Mouse (Mus musculus): ENCODE results near the gene Nodal. TPM values are rescaled to one million over a fixed set of nuclear protein-coding genes. Genes with fewer than 3 reads are reported as not detected.

Gene Nodal
- polyA plus RNA-seq, 1 experiment from 2014 or later, result 0.12 TPM

- 7% methylated on average over 11 of the region's 11 CpGs for WGBS
- H3K27ac ChIP-seq (replicated peaks in 1 of 2; ENCODE audit: control insufficient read depth in 1 of 2, insufficient read depth in 1 of 2, low read depth in 2 of 2, low read length in 2 of 2), result peak overlapping the region; percentile 49 to 91
- no peaks in the 10 kb centered on the region for H3K27me3 ChIP-seq (ENCODE audit: control insufficient read depth, insufficient read depth, low read length)
- ATAC-seq (ENCODE audit: insufficient number of reproducible peaks, insufficient read depth, low FRiP score, low read depth), result no peak
- H3K9me3 ChIP-seq (ENCODE audit: control insufficient read depth, low read length), result no peaks in the 10 kb centered on the region
- peaks cover 56 to 61% of the 10 kb centered on the region in 2 experiments for H3K4me1 ChIP-seq (ENCODE audit: control insufficient read depth in 2 of 2, insufficient read depth in 2 of 2, low read length in 2 of 2)
- H3K4me2 ChIP-seq (ENCODE audit: low read length), result peak overlapping the region; percentile 97
- H3K36me3 ChIP-seq (ENCODE audit: control insufficient read depth, insufficient read depth, low read length), result no peaks in the 10 kb centered on the region
- peak overlapping the region; percentile 79 to 83 for H3K4me3 ChIP-seq (ENCODE audit: control insufficient read depth in 1 of 2, insufficient read depth in 1 of 2, low read depth in 1 of 2, low read length in 2 of 2)
- peak overlapping the region; percentile 93 for H3K9ac ChIP-seq (ENCODE audit: low read length)
These were observed 34.1 kb upstream of the Nodal start for GRCm38 (mm10) chr10:61383715-61384047.

- Histone ChIP-seq H3K9ac (ENCODE audit: low read length) (no peak overlapping the region), H3K4me2 (ENCODE audit: low read length) (no peak overlapping the region), H3K27ac (replicated peaks in 1 of 2; ENCODE audit: control insufficient read depth in 1 of 2, insufficient read depth in 1 of 2, low read depth in 2 of 2, low read length in 2 of 2) (peak overlapping the region in 1 of 2 experiments; percentile 59; a peak in 1 of 4 replicates), H3K4me1 (ENCODE audit: control insufficient read depth in 2 of 2, insufficient read depth in 2 of 2, low read length in 2 of 2) (peaks cover 48 to 49% of the 10 kb centered on the region in 2 experiments), H3K27me3 (ENCODE audit: control insufficient read depth, insufficient read depth, low read length) (no peaks in the 10 kb centered on the region), H3K4me3 (ENCODE audit: control insufficient read depth in 1 of 2, insufficient read depth in 1 of 2, low read depth in 1 of 2, low read length in 2 of 2) (no peak overlapping the region), H3K9me3 (ENCODE audit: control insufficient read depth, low read length) (no peaks in the 10 kb centered on the region), H3K36me3 (ENCODE audit: control insufficient read depth, insufficient read depth, low read length) (no peaks in the 10 kb centered on the region)
- ATAC-seq (ENCODE audit: insufficient number of reproducible peaks, insufficient read depth, low FRiP score, low read depth), result no peak
- WGBS, result 69% methylated on average over 6 of the region's 6 CpGs
These were observed 32.6 kb upstream of the Nodal start for GRCm38 (mm10) chr10:61385174-61385573.

GRCm38 (mm10) chr10:61386284-61386683 lies 31.5 kb upstream of the Nodal start:
- 21% methylated on average over 6 of the region's 6 CpGs for WGBS
- Histone ChIP-seq H3K4me3 (ENCODE audit: control insufficient read depth in 1 of 2, insufficient read depth in 1 of 2, low read depth in 1 of 2, low read length in 2 of 2) (no peak overlapping the region), H3K4me2 (ENCODE audit: low read length) (no peak overlapping the region), H3K36me3 (ENCODE audit: control insufficient read depth, insufficient read depth, low read length) (no peaks in the 10 kb centered on the region), H3K27ac (replicated peaks in 1 of 2; ENCODE audit: control insufficient read depth in 1 of 2, insufficient read depth in 1 of 2, low read depth in 2 of 2, low read length in 2 of 2) (peak overlapping the region; percentile 59 to 69), H3K9ac (ENCODE audit: low read length) (no peak overlapping the region), H3K4me1 (ENCODE audit: control insufficient read depth in 2 of 2, insufficient read depth in 2 of 2, low read length in 2 of 2) (peaks cover 38 to 42% of the 10 kb centered on the region in 2 experiments), H3K27me3 (ENCODE audit: control insufficient read depth, insufficient read depth, low read length) (no peaks in the 10 kb centered on the region), H3K9me3 (ENCODE audit: control insufficient read depth, low read length) (no peaks in the 10 kb centered on the region)
- ATAC-seq (ENCODE audit: insufficient number of reproducible peaks, insufficient read depth, low FRiP score, low read depth), result no peak

DNA sequence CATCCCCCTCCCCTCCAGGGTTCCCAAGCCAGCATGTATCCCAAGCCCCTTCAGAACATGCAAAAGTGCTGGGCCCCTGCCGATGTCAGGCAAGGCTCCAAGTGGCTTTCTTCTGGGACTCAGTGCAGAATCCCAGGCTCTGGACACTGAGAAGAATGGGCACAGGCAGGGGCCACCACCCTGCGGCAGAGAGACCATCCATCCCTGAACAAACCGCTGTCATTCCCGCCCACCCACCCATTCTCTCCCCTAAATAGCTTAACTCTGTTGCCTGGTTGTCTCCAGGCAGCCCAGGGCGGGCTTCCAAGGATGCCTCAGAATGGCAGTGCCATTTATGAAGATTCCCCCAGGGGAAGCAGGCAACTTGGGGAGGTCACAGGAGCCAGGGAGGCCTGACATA lies 28.8 kb upstream of the Nodal start:
- no peak for ATAC-seq (ENCODE audit: insufficient number of reproducible peaks, insufficient read depth, low FRiP score, low read depth)
- Histone ChIP-seq H3K4me2 (ENCODE audit: low read length) (no peak overlapping the region), H3K27me3 (ENCODE audit: control insufficient read depth, insufficient read depth, low read length) (no peaks in the 10 kb centered on the region), H3K9me3 (ENCODE audit: control insufficient read depth, low read length) (no peaks in the 10 kb centered on the region), H3K4me1 (ENCODE audit: control insufficient read depth in 2 of 2, insufficient read depth in 2 of 2, low read length in 2 of 2) (peaks cover 30 to 33% of the 10 kb centered on the region in 2 experiments), H3K4me3 (ENCODE audit: control insufficient read depth in 1 of 2, insufficient read depth in 1 of 2, low read depth in 1 of 2, low read length in 2 of 2) (no peak overlapping the region), H3K27ac (replicated peaks in 1 of 2; ENCODE audit: control insufficient read depth in 1 of 2, insufficient read depth in 1 of 2, low read depth in 2 of 2, low read length in 2 of 2) (no peak overlapping the region), H3K36me3 (ENCODE audit: control insufficient read depth, insufficient read depth, low read length) (no peaks in the 10 kb centered on the region), H3K9ac (ENCODE audit: low read length) (no peak overlapping the region)
- 72% methylated on average over 5 of the region's 5 CpGs for WGBS

DNA sequence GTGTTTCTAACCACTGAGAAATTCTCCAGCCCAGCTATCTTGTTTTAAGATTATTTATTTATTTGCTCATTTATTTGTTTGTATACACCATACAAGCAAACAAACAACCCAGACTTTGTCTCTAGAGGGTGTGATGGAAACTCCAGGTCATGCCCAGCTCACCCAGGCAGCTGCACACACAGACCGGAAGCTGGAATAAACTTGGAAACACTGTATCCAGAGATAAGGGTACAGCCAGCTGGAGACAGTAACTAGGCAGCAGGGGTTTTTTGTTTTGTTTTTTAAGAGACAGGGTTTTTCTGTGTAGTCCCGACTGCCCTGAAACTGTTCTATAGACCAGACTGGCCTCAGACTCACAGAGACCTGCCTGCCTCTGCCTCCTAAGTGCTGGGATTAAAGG lies 27.6 kb upstream of the Nodal start:
- Histone ChIP-seq H3K4me2 (ENCODE audit: low read length) (no peak overlapping the region), H3K9ac (ENCODE audit: low read length) (no peak overlapping the region), H3K27ac (replicated peaks in 1 of 2; ENCODE audit: control insufficient read depth in 1 of 2, insufficient read depth in 1 of 2, low read depth in 2 of 2, low read length in 2 of 2) (no peak overlapping the region; a peak in 1 of 4 replicates), H3K27me3 (ENCODE audit: control insufficient read depth, insufficient read depth, low read length) (no peaks in the 10 kb centered on the region), H3K4me3 (ENCODE audit: control insufficient read depth in 1 of 2, insufficient read depth in 1 of 2, low read depth in 1 of 2, low read length in 2 of 2) (no peak overlapping the region), H3K36me3 (ENCODE audit: control insufficient read depth, insufficient read depth, low read length) (no peaks in the 10 kb centered on the region), H3K9me3 (ENCODE audit: control insufficient read depth, low read length) (no peaks in the 10 kb centered on the region), H3K4me1 (ENCODE audit: control insufficient read depth in 2 of 2, insufficient read depth in 2 of 2, low read length in 2 of 2) (peaks cover 27 to 32% of the 10 kb centered on the region in 2 experiments)
- WGBS, result 10% methylated on average over 2 of the region's 2 CpGs
- ATAC-seq (ENCODE audit: insufficient number of reproducible peaks, insufficient read depth, low FRiP score, low read depth), result no peak

DNA sequence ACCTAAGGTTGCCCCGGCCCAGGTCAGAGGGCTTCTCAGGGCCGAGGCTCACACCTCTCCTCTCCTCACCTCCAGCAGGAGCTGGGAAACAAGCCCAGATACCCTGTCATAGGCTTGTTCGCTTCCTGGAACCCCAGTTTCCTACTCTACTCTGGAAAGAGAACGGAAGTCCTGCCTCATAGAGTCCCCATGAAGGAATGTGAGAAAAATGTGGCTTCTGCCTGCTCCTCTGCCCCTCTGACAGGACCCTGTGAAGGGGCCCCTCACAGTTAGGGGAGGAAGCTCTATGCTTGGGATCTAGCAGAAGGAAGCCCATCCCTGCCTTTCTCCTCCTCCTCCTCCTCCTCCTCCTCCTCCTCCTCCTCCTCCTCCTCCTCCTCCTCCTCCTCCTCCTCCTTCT lies 25.2 kb upstream of the Nodal start:
- WGBS, result 35% methylated on average over 4 of the region's 4 CpGs
- no peak overlapping the region for H3K9ac ChIP-seq (ENCODE audit: low read length)
- peaks cover 19 to 21% of the 10 kb centered on the region in 2 experiments; a peak in 3 of 4 replicates for H3K4me1 ChIP-seq (ENCODE audit: control insufficient read depth in 2 of 2, insufficient read depth in 2 of 2, low read length in 2 of 2)
- H3K4me2 ChIP-seq (ENCODE audit: low read length), result no peak overlapping the region
- no peaks in the 10 kb centered on the region for H3K27me3 ChIP-seq (ENCODE audit: control insufficient read depth, insufficient read depth, low read length)
- H3K9me3 ChIP-seq (ENCODE audit: control insufficient read depth, low read length), result no peaks in the 10 kb centered on the region
- no peak overlapping the region for H3K4me3 ChIP-seq (ENCODE audit: control insufficient read depth in 1 of 2, insufficient read depth in 1 of 2, low read depth in 1 of 2, low read length in 2 of 2)
- no peak overlapping the region for H3K27ac ChIP-seq (replicated peaks in 1 of 2; ENCODE audit: control insufficient read depth in 1 of 2, insufficient read depth in 1 of 2, low read depth in 2 of 2, low read length in 2 of 2)
- no peak for ATAC-seq (ENCODE audit: insufficient number of reproducible peaks, insufficient read depth, low FRiP score, low read depth)
- no peaks in the 10 kb centered on the region for H3K36me3 ChIP-seq (ENCODE audit: control insufficient read depth, insufficient read depth, low read length)

DNA sequence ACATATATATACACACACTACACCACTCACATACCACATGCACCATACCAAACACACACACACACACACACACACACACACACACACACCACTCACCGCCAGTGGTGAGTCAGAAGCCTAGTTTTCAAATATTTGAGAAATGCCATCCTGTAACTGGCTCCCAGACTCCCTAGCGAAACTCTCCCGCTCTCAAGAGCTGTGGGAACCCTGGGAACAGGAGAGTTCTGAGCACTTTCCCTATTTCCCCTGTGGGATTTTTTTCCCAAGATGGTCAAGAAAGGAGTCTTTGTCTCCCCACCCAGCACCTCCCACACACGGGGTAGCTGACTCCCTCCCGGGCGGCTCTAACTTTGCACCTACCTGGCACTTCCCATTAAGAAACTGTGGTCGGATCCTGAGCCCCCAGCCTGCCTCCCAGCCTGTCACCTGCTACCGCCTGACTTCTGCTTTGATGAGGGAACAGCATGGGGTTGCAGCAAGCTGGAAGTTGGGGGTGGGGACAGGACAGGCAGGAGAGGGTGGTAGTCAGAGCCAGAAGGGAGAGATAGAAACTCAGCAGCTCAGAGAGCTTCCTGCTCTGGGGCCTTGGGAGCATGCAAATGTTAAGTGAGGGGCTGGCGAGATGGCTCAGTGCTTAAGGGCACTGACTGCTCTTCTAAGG lies 23.2 kb upstream of the Nodal start:
- H3K4me1 ChIP-seq (ENCODE audit: control insufficient read depth in 2 of 2, insufficient read depth in 2 of 2, low read length in 2 of 2), result peaks cover 14 to 21% of the 10 kb centered on the region in 2 experiments; a peak in 3 of 4 replicates

DNA sequence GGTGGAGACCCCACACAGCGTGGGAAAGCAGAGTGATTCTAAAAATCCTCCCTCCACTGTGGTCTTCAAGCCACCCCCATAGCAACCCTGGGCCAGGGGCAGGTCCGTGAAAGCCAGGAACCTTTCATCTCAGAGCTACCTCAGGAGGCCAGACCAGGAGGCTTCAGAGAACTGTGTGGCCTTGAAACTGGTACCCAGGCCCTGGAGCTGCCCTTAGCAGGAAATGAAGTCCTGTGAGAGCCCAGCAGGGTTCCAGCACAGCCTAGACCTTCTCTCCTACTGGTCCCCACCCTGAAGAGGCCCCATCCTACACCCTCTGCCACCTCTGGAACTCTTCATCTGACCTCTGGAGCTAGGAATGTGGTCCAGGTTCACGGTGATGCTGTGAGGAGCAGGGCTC lies 19.6 kb upstream of the Nodal start:
- H3K4me1 ChIP-seq (ENCODE audit: control insufficient read depth in 2 of 2, insufficient read depth in 2 of 2, low read length in 2 of 2), result peaks cover 4 to 9% of the 10 kb centered on the region in 2 experiments; a peak in 2 of 4 replicates
- no peak overlapping the region for H3K4me2 ChIP-seq (ENCODE audit: low read length)
- no peaks in the 10 kb centered on the region for H3K9me3 ChIP-seq (ENCODE audit: control insufficient read depth, low read length)
- no peak for ATAC-seq (ENCODE audit: insufficient number of reproducible peaks, insufficient read depth, low FRiP score, low read depth)
- no peak overlapping the region for H3K27ac ChIP-seq (replicated peaks in 1 of 2; ENCODE audit: control insufficient read depth in 1 of 2, insufficient read depth in 1 of 2, low read depth in 2 of 2, low read length in 2 of 2)
- H3K36me3 ChIP-seq (ENCODE audit: control insufficient read depth, insufficient read depth, low read length), result no peaks in the 10 kb centered on the region
- H3K9ac ChIP-seq (ENCODE audit: low read length), result no peak overlapping the region
- H3K27me3 ChIP-seq (ENCODE audit: control insufficient read depth, insufficient read depth, low read length), result no peaks in the 10 kb centered on the region
- no peak overlapping the region for H3K4me3 ChIP-seq (ENCODE audit: control insufficient read depth in 1 of 2, insufficient read depth in 1 of 2, low read depth in 1 of 2, low read length in 2 of 2)
- WGBS, result 60% methylated on average over 3 of the region's 3 CpGs

More for the DNA sequence above, 23.2 kb upstream of the Nodal start:
- H3K4me3 ChIP-seq (ENCODE audit: control insufficient read depth in 1 of 2, insufficient read depth in 1 of 2, low read depth in 1 of 2, low read length in 2 of 2), result no peak overlapping the region
- no peaks in the 10 kb centered on the region for H3K36me3 ChIP-seq (ENCODE audit: control insufficient read depth, insufficient read depth, low read length)
- H3K4me2 ChIP-seq (ENCODE audit: low read length), result peak overlapping the region; percentile 32; the same call in 1 of the 2 replicates
- peak overlapping the region in 1 of 2 experiments; percentile 20; a peak in 2 of 4 replicates for H3K27ac ChIP-seq (replicated peaks in 1 of 2; ENCODE audit: control insufficient read depth in 1 of 2, insufficient read depth in 1 of 2, low read depth in 2 of 2, low read length in 2 of 2)
- H3K9ac ChIP-seq (ENCODE audit: low read length), result peak overlapping the region; percentile 44; the same call in 1 of the 2 replicates
- no peaks in the 10 kb centered on the region for H3K27me3 ChIP-seq (ENCODE audit: control insufficient read depth, insufficient read depth, low read length)
- ATAC-seq (ENCODE audit: insufficient number of reproducible peaks, insufficient read depth, low FRiP score, low read depth), result no peak
- H3K9me3 ChIP-seq (ENCODE audit: control insufficient read depth, low read length), result no peaks in the 10 kb centered on the region
- 16% methylated on average over 9 of the region's 9 CpGs for WGBS

Measured in heart, embryonic 14.5 days (tissue).